Mouse (Mus musculus) spleen, adult 2 months (tissue): ENCODE results near the gene Pde4d.

ENCODE experiments used
- CTCF ChIP-seq: fragments of 200-500 bp; IDR thresholded peaks from 2 replicates; pipeline ENCODE4 v1.5.1; 2011; ENCODE audit warnings: mild to moderate bottlenecking, inconsistent platforms; ENCODE audit not compliant: insufficient read depth, insufficient read length, insufficient replicate concordance; ENCODE audit errors: extremely low read depth
- POLR2A ChIP-seq: fragments of 200-500 bp; IDR thresholded peaks from 2 replicates; pipeline ENCODE4 v1.6.1; 2011; ENCODE audit warnings: low read depth, low read length, inconsistent platforms

DNA sequence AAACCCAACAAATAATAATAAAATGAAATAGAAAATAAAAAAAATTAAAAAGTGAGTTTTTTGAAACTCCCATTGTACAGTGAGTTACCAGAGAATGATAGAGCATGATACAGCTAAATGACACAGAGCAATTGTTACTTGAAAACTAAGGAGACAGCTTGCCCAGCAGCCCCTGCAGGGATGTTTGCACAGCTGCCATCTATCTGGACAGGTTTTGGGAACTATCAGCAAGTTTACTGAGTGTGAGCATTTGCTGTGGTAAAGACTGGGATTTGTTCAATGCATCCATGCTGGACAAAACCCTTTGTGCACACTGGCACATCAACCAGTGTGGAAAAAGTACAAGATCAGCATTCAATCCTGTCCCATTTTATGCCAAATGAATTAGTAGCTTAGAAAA lies 843.3 kb downstream of the Pde4d start:
- TF ChIP-seq CTCF (no peak), POLR2A (no peak)
